Mouse (Mus musculus): ENCODE measurements around the gene Ifit3b. TPM values are rescaled to one million over a fixed set of nuclear protein-coding genes. Genes with fewer than 3 reads are reported as not detected.
"Not testable (repeated sequence)": the region's sequence is repeated elsewhere in the genome, so short reads cannot be mapped to it uniquely, and the experiment has no call there.

Gene Ifit3b
- polyA plus RNA-seq, 1 experiment from 2014 or later = 0.61 TPM

GRCm38 (mm10) chr19:34571080-34571479, 36.7 kb upstream of the Ifit3b start:
- WGBS = 95% methylated on average over 1 of the region's 1 CpGs
- no peak overlapping the region for H3K4me3 ChIP-seq (ENCODE audit: low read depth, low read length)
- no peak overlapping the region for H3K27ac ChIP-seq (replicated peaks)
- H3K27me3 ChIP-seq (ENCODE audit: control insufficient read depth, insufficient read depth, low read length) = no peaks in the 10 kb centered on the region
- DNase-seq (ENCODE audit: low spot score) (no peak), ATAC-seq (ENCODE audit: low FRiP score, low TSS enrichment) (no peak)
- no peak overlapping the region for H3K4me2 ChIP-seq (replicated peaks; ENCODE audit: low read depth)
- H3K36me3 ChIP-seq (ENCODE audit: control insufficient read depth, insufficient read depth, low read length) = no peaks in the 10 kb centered on the region
- H3K9me3 ChIP-seq (ENCODE audit: control insufficient read depth, low read length) = no peaks in the 10 kb centered on the region
- TF ChIP-seq EP300 (optimal IDR thresholded peaks at IDR 0.05) = no peak
- no peak for TF ChIP-seq CTCF (IDR thresholded peaks at IDR 0.05; ENCODE audit: low read depth)
- no peak overlapping the region for H3K9ac ChIP-seq (ENCODE audit: low read length)
- H3K4me1 ChIP-seq (replicated peaks; ENCODE audit: control insufficient read depth, insufficient read depth) = no peaks in the 10 kb centered on the region

- TF ChIP-seq CTCF (IDR thresholded peaks at IDR 0.05; ENCODE audit: low read depth) = no peak
- TF ChIP-seq EP300 (optimal IDR thresholded peaks at IDR 0.05) = no peak
- Histone ChIP-seq H3K4me1 (replicated peaks; ENCODE audit: control insufficient read depth, insufficient read depth) (no peaks in the 10 kb centered on the region), H3K27me3 (ENCODE audit: control insufficient read depth, insufficient read depth, low read length) (no peaks in the 10 kb centered on the region), H3K27ac (replicated peaks) (no peak overlapping the region), H3K9ac (ENCODE audit: low read length) (no peak overlapping the region), H3K4me3 (ENCODE audit: low read depth, low read length) (no peak overlapping the region), H3K36me3 (ENCODE audit: control insufficient read depth, insufficient read depth, low read length) (no peaks in the 10 kb centered on the region), H3K4me2 (replicated peaks; ENCODE audit: low read depth) (no peak overlapping the region), H3K9me3 (ENCODE audit: control insufficient read depth, low read length) (no peaks in the 10 kb centered on the region)
- DNase-seq (ENCODE audit: low spot score) (no peak), ATAC-seq (ENCODE audit: low FRiP score, low TSS enrichment) (no peak)
- 94% methylated on average over 5 of the region's 5 CpGs for WGBS
Measured at GRCm38 (mm10) chr19:34573650-34574049, 34.1 kb upstream of the Ifit3b start.

DNA sequence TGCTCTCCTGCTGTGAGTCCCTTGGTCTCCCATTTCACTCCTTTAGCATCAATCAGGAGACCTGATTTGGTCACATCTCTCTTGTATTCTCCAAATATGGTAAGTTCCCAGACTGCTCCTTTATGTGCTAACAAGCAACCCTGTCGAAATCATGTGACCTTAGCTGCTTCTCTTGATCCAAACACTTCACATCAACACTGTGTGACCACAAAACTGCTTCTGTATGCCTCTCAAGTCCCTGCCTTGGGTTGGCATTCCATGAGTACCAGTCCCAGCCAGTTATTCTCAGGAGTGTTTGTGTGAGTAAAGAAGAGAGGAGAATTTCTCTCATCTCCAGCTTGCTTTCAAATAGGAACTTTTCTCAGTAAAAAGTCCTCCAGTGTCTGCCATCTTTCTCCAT, 30.6 kb upstream of the Ifit3b start:
- Histone ChIP-seq H3K9me3 (ENCODE audit: control insufficient read depth, low read length) (no peaks in the 10 kb centered on the region), H3K27me3 (ENCODE audit: control insufficient read depth, insufficient read depth, low read length) (no peaks in the 10 kb centered on the region), H3K4me3 (ENCODE audit: low read depth, low read length) (no peak overlapping the region), H3K27ac (replicated peaks) (no peak overlapping the region), H3K4me1 (replicated peaks; ENCODE audit: control insufficient read depth, insufficient read depth) (no peaks in the 10 kb centered on the region), H3K36me3 (ENCODE audit: control insufficient read depth, insufficient read depth, low read length) (no peaks in the 10 kb centered on the region), H3K9ac (ENCODE audit: low read length) (no peak overlapping the region), H3K4me2 (replicated peaks; ENCODE audit: low read depth) (no peak overlapping the region)
- no peak for TF ChIP-seq CTCF (IDR thresholded peaks at IDR 0.05; ENCODE audit: low read depth)
- no peak for TF ChIP-seq EP300 (optimal IDR thresholded peaks at IDR 0.05)
- no peak for ATAC-seq (ENCODE audit: low FRiP score, low TSS enrichment)
- no peak for DNase-seq (ENCODE audit: low spot score)
- 69% methylated on average over 1 of the region's 1 CpGs for WGBS

DNA sequence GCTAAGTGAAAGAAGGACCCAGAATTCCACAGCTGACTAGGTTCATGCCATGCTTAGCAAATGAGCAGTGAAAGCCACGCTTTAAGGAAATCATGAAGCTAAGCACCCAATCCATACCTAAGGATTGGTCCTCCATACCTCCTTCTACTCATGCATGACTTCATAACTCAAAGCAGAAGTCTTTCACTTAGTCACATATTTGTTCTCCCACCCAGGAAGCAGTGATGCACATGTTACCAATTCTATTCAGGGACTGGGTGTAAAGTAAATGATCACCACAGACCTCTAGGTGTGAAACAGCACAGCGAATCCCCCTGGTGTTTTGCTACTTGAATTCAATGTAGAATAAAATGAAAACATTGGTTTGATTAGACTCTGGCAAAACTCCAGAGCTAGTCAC, 25.1 kb upstream of the Ifit3b start:
- ATAC-seq (ENCODE audit: low FRiP score, low TSS enrichment) = peak; percentile 65
- H3K36me3 ChIP-seq (ENCODE audit: control insufficient read depth, insufficient read depth, low read length); DNase-seq (ENCODE audit: low spot score): not testable (repeated sequence)

DNA sequence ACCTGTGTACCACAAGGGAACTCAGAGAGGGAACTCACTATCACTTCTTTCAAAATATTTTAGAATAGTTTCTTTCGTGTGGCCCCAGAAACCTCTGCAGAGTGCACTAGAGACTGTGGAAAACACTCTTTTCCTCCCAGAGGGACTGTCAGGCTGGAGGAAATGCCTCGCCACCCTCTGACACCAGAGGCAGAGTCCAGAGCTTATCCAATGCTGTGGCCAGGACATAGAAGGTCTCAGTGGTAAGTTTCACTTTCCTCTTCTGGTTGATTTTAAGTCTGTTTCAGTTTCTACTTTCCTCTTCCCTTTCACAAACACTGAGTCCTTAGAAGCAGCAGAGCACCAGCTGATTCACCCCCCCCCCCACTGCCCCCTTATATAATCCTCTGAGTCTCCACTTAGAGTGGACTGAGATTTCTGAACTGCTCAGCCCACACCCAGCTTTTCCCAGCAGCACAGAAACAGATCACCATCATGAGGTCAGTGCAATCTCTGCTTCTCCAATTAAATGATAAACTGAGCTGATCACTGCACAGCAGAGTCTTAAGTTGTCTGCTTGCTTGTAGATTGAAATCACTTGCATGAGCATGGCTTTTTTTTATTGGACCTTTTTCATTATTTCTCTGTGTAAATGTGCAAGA, 24.5 kb upstream of the Ifit3b start, which contains the start of gene Ifit3:
Ifit3 (plus strand) TSS at position 406 of the 641 bp plus-strand sequence.
- DNase-seq (ENCODE audit: low spot score); H3K4me1 ChIP-seq (replicated peaks; ENCODE audit: control insufficient read depth, insufficient read depth); H3K27ac ChIP-seq (replicated peaks); H3K9me3 ChIP-seq (ENCODE audit: control insufficient read depth, low read length); H3K4me3 ChIP-seq (ENCODE audit: low read depth, low read length); H3K4me2 ChIP-seq (replicated peaks; ENCODE audit: low read depth); H3K9ac ChIP-seq (ENCODE audit: low read length); H3K36me3 ChIP-seq (ENCODE audit: control insufficient read depth, insufficient read depth, low read length); H3K27me3 ChIP-seq (ENCODE audit: control insufficient read depth, insufficient read depth, low read length): not testable (repeated sequence)
- WGBS = 38% methylated on average over 2 of the region's 2 CpGs
- ATAC-seq (ENCODE audit: low FRiP score, low TSS enrichment) = peak; percentile 84

More for the DNA sequence above, 25.1 kb upstream of the Ifit3b start:
- not testable (repeated sequence) for H3K4me2 ChIP-seq (replicated peaks; ENCODE audit: low read depth); H3K4me3 ChIP-seq (ENCODE audit: low read depth, low read length); H3K9me3 ChIP-seq (ENCODE audit: control insufficient read depth, low read length); H3K9ac ChIP-seq (ENCODE audit: low read length); H3K27ac ChIP-seq (replicated peaks); H3K27me3 ChIP-seq (ENCODE audit: control insufficient read depth, insufficient read depth, low read length); H3K4me1 ChIP-seq (replicated peaks; ENCODE audit: control insufficient read depth, insufficient read depth)
- 79% methylated on average over 2 of the region's 2 CpGs for WGBS

- ATAC-seq (ENCODE audit: low FRiP score, low TSS enrichment); H3K27ac ChIP-seq (replicated peaks); H3K9ac ChIP-seq (ENCODE audit: low read length); H3K4me2 ChIP-seq (replicated peaks; ENCODE audit: low read depth); H3K4me1 ChIP-seq (replicated peaks; ENCODE audit: control insufficient read depth, insufficient read depth); H3K9me3 ChIP-seq (ENCODE audit: control insufficient read depth, low read length); H3K36me3 ChIP-seq (ENCODE audit: control insufficient read depth, insufficient read depth, low read length); H3K4me3 ChIP-seq (ENCODE audit: low read depth, low read length); DNase-seq (ENCODE audit: low spot score); H3K27me3 ChIP-seq (ENCODE audit: control insufficient read depth, insufficient read depth, low read length): not testable (repeated sequence)
- peak; percentile 27 for TF ChIP-seq CTCF (IDR thresholded peaks at IDR 0.05; ENCODE audit: low read depth)
- 62% methylated on average over 5 of the region's 5 CpGs for WGBS
Measured at GRCm38 (mm10) chr19:34585740-34586458, 21.9 kb upstream of the Ifit3b start.

DNA sequence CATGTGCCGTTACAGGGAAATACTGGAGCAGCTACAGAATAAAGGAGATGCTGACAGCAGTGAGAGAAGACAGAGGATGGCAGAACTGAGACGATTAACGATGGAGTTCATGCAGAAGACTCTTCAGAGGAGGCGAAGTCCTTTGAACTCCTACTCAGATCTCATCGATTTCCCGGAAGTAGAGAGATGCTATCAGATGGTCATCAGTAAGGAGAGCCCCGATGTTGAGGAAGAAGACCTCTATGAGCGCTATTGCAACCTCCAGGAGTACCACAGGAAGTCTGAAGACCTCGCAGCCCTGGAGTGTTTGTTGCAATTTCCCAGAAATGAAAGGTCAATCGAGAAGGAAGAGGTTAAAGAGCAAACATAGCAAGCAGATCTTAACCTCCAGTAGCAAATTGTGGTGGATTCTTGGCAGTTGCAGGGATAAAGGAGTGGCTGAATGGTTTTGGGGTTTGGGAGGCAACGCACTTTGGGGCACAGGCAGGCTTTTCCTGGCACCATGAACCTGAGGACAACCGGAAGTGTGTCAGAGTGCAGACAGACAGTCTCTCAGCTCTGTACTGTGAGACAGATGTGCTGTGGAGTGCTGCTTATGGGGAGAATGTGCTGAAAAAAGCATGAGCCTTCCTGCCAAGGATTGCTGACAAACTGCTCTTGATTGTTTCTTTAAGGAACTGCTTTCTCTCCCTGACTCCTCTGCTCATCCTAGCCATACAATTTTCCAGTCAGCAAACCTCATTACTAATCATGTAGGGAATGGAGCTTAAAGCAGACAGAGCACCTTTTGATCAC, 19.7 kb upstream of the Ifit3b start:
- H3K36me3 ChIP-seq (ENCODE audit: control insufficient read depth, insufficient read depth, low read length); H3K27me3 ChIP-seq (ENCODE audit: control insufficient read depth, insufficient read depth, low read length); H3K4me1 ChIP-seq (replicated peaks; ENCODE audit: control insufficient read depth, insufficient read depth); H3K27ac ChIP-seq (replicated peaks); H3K9me3 ChIP-seq (ENCODE audit: control insufficient read depth, low read length); H3K9ac ChIP-seq (ENCODE audit: low read length); H3K4me2 ChIP-seq (replicated peaks; ENCODE audit: low read depth); DNase-seq (ENCODE audit: low spot score); ATAC-seq (ENCODE audit: low FRiP score, low TSS enrichment); H3K4me3 ChIP-seq (ENCODE audit: low read depth, low read length): not testable (repeated sequence)
- WGBS = 71% methylated on average over 6 of the region's 12 CpGs
